Mouse (Mus musculus) layer of hippocampus, postnatal 25 days (tissue): ENCODE results near the gene Sema4c. TPM values are rescaled to one million over a fixed set of nuclear protein-coding genes. Genes with fewer than 3 reads are reported as not detected.
A peak's percentile ranks its signal among the peaks of the same experiment; 100 is the strongest.

Source experiments
- DNase-seq, 2 experiments: peaks; one replicate each; pipeline ENCODE4 v3.0.0; 2022; ENCODE audit warnings: mixed read lengths in 2 of 2, low spot score in 1 of 2; ENCODE audit errors: extremely low spot score in 1 of 2
- total RNA-seq, 2 experiments: library from RNA; stranded (reverse); gene quantifications; 2 replicates each; pipeline ENCODE4 v1.2.3; 2021

The Sema4c gene
- 10 to 100 TPM; 12.7 to 14.0 TPM for total RNA-seq

GRCm38 (mm10) chr1:36558031-36558993, at the start of gene Sema4c:
Gene Sema4c (minus strand): TSS chr1:36558349.
- peak; percentile 66 to 70 for DNase-seq

- no peak for DNase-seq
Measured at GRCm38 (mm10) chr1:36606951-36607350, 48.8 kb upstream of the Sema4c start.

GRCm38 (mm10) chr1:36604254-36605156, 46.4 kb upstream of the Sema4c start:
- DNase-seq = no peak

GRCm38 (mm10) chr1:36603361-36603760, 45.2 kb upstream of the Sema4c start:
- DNase-seq = peak in 1 of 2 experiments; percentile 29

GRCm38 (mm10) chr1:36602271-36602670, 44.1 kb upstream of the Sema4c start:
- no peak for DNase-seq

- DNase-seq = no peak
Measured at GRCm38 (mm10) chr1:36598411-36598810, 40.3 kb upstream of the Sema4c start.

GRCm38 (mm10) chr1:36596114-36596513, 38.0 kb upstream of the Sema4c start:
- DNase-seq = peak in 1 of 2 experiments; percentile 27

- DNase-seq = no peak
Measured at GRCm38 (mm10) chr1:36595167-36595931, 37.2 kb upstream of the Sema4c start.

GRCm38 (mm10) chr1:36593099-36593498, 35.0 kb upstream of the Sema4c start:
- DNase-seq = no peak

GRCm38 (mm10) chr1:36591408-36591807, 33.3 kb upstream of the Sema4c start:
- no peak for DNase-seq

GRCm38 (mm10) chr1:36590664-36591063, 32.5 kb upstream of the Sema4c start:
- no peak for DNase-seq

GRCm38 (mm10) chr1:36589486-36589885, 31.3 kb upstream of the Sema4c start:
- no peak for DNase-seq

GRCm38 (mm10) chr1:36588476-36589450, 30.6 kb upstream of the Sema4c start:
- DNase-seq = no peak

GRCm38 (mm10) chr1:36587860-36588259, 29.7 kb upstream of the Sema4c start:
- DNase-seq = no peak

GRCm38 (mm10) chr1:36586288-36586687, 28.1 kb upstream of the Sema4c start:
- DNase-seq = no peak

- DNase-seq = no peak
Measured at GRCm38 (mm10) chr1:36583408-36584116, 25.4 kb upstream of the Sema4c start.

- no peak for DNase-seq
Measured at GRCm38 (mm10) chr1:36582211-36582610, 24.1 kb upstream of the Sema4c start.

GRCm38 (mm10) chr1:36581260-36581659, 23.1 kb upstream of the Sema4c start:
- DNase-seq = no peak
